Mouse (Mus musculus) limb, embryonic 14.5 days (tissue): ENCODE measurements around the gene Grk4. TPM values are rescaled to one million over a fixed set of nuclear protein-coding genes. Genes with fewer than 3 reads are reported as not detected.
A peak's percentile ranks its signal among the peaks of the same experiment; 100 is the strongest.

Source experiments
- ATAC-seq: fragments of 200-750 bp; cut with Nextera tagmentation; 2 replicates; pipeline ENCODE4 v1.8.0; 2017; ENCODE audit warnings: low read depth, moderate number of reproducible peaks, moderate TSS enrichment; ENCODE audit not compliant: low FRiP score
- DNase-seq: peaks from one replicate; pipeline ENCODE4 v3.0.0-alpha.2; 2015; ENCODE audit warnings: low spot score
- H3K27ac ChIP-seq: fragments of 300-500 bp; sonication (generic); replicated peaks from 2 replicates; pipeline ENCODE4 v1.5.1; 2014; ENCODE audit warnings: low read depth, mild to moderate bottlenecking, low read length, moderate library complexity, mixed read lengths
- H3K27me3 ChIP-seq: fragments of 300-500 bp; sonication (generic); 2 replicates; pipeline ENCODE4 v1.6.1; 2014; ENCODE audit warnings: low read length, mixed read lengths; ENCODE audit not compliant: control insufficient read depth, insufficient read depth
- H3K36me3 ChIP-seq: fragments of 300-500 bp; sonication (generic); 2 replicates; pipeline ENCODE4 v1.6.1; 2014; ENCODE audit warnings: mild to moderate bottlenecking, low read length, moderate library complexity, mixed read lengths; ENCODE audit not compliant: control insufficient read depth, insufficient read depth
- H3K4me1 ChIP-seq: fragments of 300-500 bp; sonication (generic); 2 replicates; pipeline ENCODE4 v1.6.1; 2014; ENCODE audit warnings: antibody characterized with exemption, low read length, mixed read lengths; ENCODE audit not compliant: control insufficient read depth, insufficient read depth
- H3K4me2 ChIP-seq: fragments of 300-500 bp; sonication (generic); replicated peaks from 2 replicates; pipeline ENCODE4 v1.6.1; 2014; ENCODE audit warnings: low read depth, mild to moderate bottlenecking, low read length, moderate library complexity; ENCODE audit not compliant: severe bottlenecking
- H3K4me3 ChIP-seq: fragments of 300-500 bp; sonication (generic); replicated peaks from 2 replicates; pipeline ENCODE4 v1.5.1; 2014; ENCODE audit warnings: low read length
- H3K9ac ChIP-seq: fragments of 300-500 bp; sonication (generic); 2 replicates; pipeline ENCODE4 v1.6.1; 2014; ENCODE audit warnings: mild to moderate bottlenecking, low read depth, low read length, moderate library complexity; ENCODE audit not compliant: severe bottlenecking
- H3K9me3 ChIP-seq: fragments of 300-500 bp; sonication (generic); 2 replicates; pipeline ENCODE4 v1.6.1; 2016; ENCODE audit warnings: low read length; ENCODE audit not compliant: control insufficient read depth
- POLR2A ChIP-seq: fragments of 200-500 bp; IDR thresholded peaks from 2 replicates; pipeline ENCODE4 v1.8.0; 2012; ENCODE audit warnings: inconsistent platforms, mild to moderate bottlenecking, moderate library complexity, borderline replicate concordance; ENCODE audit not compliant: insufficient read depth, insufficient read length; ENCODE audit errors: extremely low read depth
- WGBS: fragments of 180-500 bp; shearing (Covaris S2); extraction: QIAGEN DNeasy Blood & Tissue Kit; methylation state at CpG from one replicate; pipeline ENCODE4 v1.1.7; 2014; 5-methylcytosine and 5-hydroxymethylcytosine counted together
- polyA plus RNA-seq, 2 experiments: library from polyadenylated mRNA; depleted of rRNA in 1 of 2; stranded (reverse) in 1 of 2; unstranded in 1 of 2; fragments of >200 nt; fragmentation: Nextera tagmentation in 1 of 2; extraction: Ambion mirVana in 1 of 2; gene quantifications; 2 replicates each; pipeline versions ENCODE4 v1.2.1 to v1.2.3; 2012 to 2014

Grk4 gene
- polyA plus RNA-seq, 2 experiments, result 4.4 to 5.0 TPM

GRCm38 (mm10) chr5:34636481-34637287 is 23.5 kb upstream of the Grk4 start, which contains the start of gene Mfsd10:
TSS of gene Mfsd10 (minus strand) at chr5:34637212.
- peaks cover 6% of the 10 kb centered on the region; the same call in 1 of the 2 replicates for H3K4me1 ChIP-seq
- under 1% methylated on average over 48 of the region's 48 CpGs for WGBS
- H3K27me3 ChIP-seq, result no peaks in the 10 kb centered on the region
- H3K27ac ChIP-seq, result peak within 1 kb of the TSS; percentile 84
- peaks cover 78% of the 10 kb centered on the region for H3K36me3 ChIP-seq
- H3K4me2 ChIP-seq, result peak within 1 kb of the TSS; percentile 66
- ATAC-seq (peak; percentile 91), DNase-seq (peak; percentile 91)
- H3K4me3 ChIP-seq, result peak within 1 kb of the TSS; percentile 54
- H3K9ac ChIP-seq, result peak within 1 kb of the TSS; percentile 62
- TF ChIP-seq POLR2A, result peak; percentile 51; the same call in 1 of the 2 replicates
- no peaks in the 10 kb centered on the region for H3K9me3 ChIP-seq

- H3K27ac ChIP-seq, result no peak overlapping the region
- peak overlapping the region; percentile 66; the same call in 1 of the 2 replicates for H3K4me2 ChIP-seq
- peaks cover 6% of the 10 kb centered on the region; the same call in 1 of the 2 replicates for H3K4me1 ChIP-seq
- peaks cover 73% of the 10 kb centered on the region for H3K36me3 ChIP-seq
- TF ChIP-seq POLR2A, result no peak
- H3K9me3 ChIP-seq, result no peaks in the 10 kb centered on the region
- 84% methylated on average over 7 of the region's 7 CpGs for WGBS
- ATAC-seq (no peak), DNase-seq (no peak)
- H3K27me3 ChIP-seq, result no peaks in the 10 kb centered on the region
- no peak overlapping the region for H3K4me3 ChIP-seq
- H3K9ac ChIP-seq, result 0 out of 2 replicates have a peak overlapping the region, but pooled peaks have one; percentile 12
These were observed 22.5 kb upstream of the Grk4 start for GRCm38 (mm10) chr5:34637591-34638156.

- DNase-seq, result no peak
- no peak overlapping the region for H3K4me3 ChIP-seq
- WGBS, result 90% methylated on average over 3 of the region's 3 CpGs
- no peak overlapping the region for H3K9ac ChIP-seq
- H3K4me1 ChIP-seq, result no peaks in the 10 kb centered on the region
- H3K27ac ChIP-seq, result no peak overlapping the region
- H3K9me3 ChIP-seq, result no peaks in the 10 kb centered on the region
- H3K4me2 ChIP-seq, result no peak overlapping the region
- peaks cover 87% of the 10 kb centered on the region for H3K36me3 ChIP-seq
- no peak for TF ChIP-seq POLR2A
- no peaks in the 10 kb centered on the region for H3K27me3 ChIP-seq
- ATAC-seq, result no peak
These were observed 18.2 kb upstream of the Grk4 start for GRCm38 (mm10) chr5:34641991-34642390.

GRCm38 (mm10) chr5:34642932-34643331 is 17.2 kb upstream of the Grk4 start:
- no peak overlapping the region for H3K4me3 ChIP-seq
- no peaks in the 10 kb centered on the region for H3K27me3 ChIP-seq
- ATAC-seq, result peak; percentile 63; the same call in 1 of the 2 replicates
- no peak for TF ChIP-seq POLR2A
- peaks cover 92% of the 10 kb centered on the region for H3K36me3 ChIP-seq
- peak; percentile 72 for DNase-seq
- no peaks in the 10 kb centered on the region for H3K4me1 ChIP-seq
- no peak overlapping the region for H3K4me2 ChIP-seq
- WGBS, result 62% methylated on average over 5 of the region's 5 CpGs
- H3K9ac ChIP-seq, result no peak overlapping the region
- no peaks in the 10 kb centered on the region for H3K9me3 ChIP-seq
- H3K27ac ChIP-seq, result no peak overlapping the region

GRCm38 (mm10) chr5:34647581-34647980 is 12.6 kb upstream of the Grk4 start:
- DNase-seq, result peak; percentile 60
- no peak for TF ChIP-seq POLR2A
- no peak overlapping the region for H3K27ac ChIP-seq
- H3K9me3 ChIP-seq, result no peaks in the 10 kb centered on the region
- 54% methylated on average over 4 of the region's 4 CpGs for WGBS
- H3K4me2 ChIP-seq, result no peak overlapping the region
- no peaks in the 10 kb centered on the region for H3K27me3 ChIP-seq
- H3K36me3 ChIP-seq, result peaks cover 97% of the 10 kb centered on the region
- H3K4me1 ChIP-seq, result no peaks in the 10 kb centered on the region
- no peak for ATAC-seq
- no peak overlapping the region for H3K9ac ChIP-seq
- H3K4me3 ChIP-seq, result no peak overlapping the region
